Mouse (Mus musculus): ENCODE measurements around the gene Sox5. TPM values are rescaled to one million over a fixed set of nuclear protein-coding genes. Genes with fewer than 3 reads are reported as not detected.

Sox5 gene
- polyA plus RNA-seq, 1 experiment: 24.3 TPM

DNA sequence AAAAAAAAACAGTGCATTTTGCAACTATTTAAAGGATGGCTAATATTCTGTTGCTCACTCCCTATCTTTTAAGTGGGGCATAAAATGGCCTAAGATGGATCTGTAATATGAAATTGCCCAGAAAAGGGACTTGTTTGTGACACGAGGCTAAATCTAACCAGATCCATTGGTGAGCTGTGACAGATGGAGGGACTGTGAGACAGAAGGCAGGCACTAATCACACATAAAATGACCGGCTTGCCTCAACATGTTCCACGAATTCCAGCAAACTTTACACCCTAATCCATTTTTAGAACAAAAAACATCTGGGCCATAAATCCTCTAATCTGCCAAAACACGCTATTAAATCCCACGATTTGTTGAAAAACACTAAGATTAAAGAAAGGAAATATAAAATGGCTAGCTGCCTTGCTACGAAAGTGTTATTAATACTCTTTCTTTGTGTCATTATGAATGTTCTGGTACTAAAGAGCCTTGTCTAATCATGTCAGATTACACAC lies 919.1 kb downstream of the Sox5 start:
- TF ChIP-seq POLR2A (IDR thresholded peaks at IDR 0.05; ENCODE audit: extremely low read depth, insufficient read depth, low read length) (no peak), CTCF (IDR thresholded peaks at IDR 0.05; ENCODE audit: extremely low read depth, insufficient read depth, low read length) (no peak)
- Histone ChIP-seq H3K4me3 (ENCODE audit: insufficient read depth, low read length) (no peak overlapping the region), H3K27ac (ENCODE audit: insufficient read depth, low read length) (no peak overlapping the region), H3K4me1 (ENCODE audit: control insufficient read depth, insufficient read depth, low read length) (peaks cover 3% of the 10 kb centered on the region; the same call in 1 of the 2 replicates)

DNA sequence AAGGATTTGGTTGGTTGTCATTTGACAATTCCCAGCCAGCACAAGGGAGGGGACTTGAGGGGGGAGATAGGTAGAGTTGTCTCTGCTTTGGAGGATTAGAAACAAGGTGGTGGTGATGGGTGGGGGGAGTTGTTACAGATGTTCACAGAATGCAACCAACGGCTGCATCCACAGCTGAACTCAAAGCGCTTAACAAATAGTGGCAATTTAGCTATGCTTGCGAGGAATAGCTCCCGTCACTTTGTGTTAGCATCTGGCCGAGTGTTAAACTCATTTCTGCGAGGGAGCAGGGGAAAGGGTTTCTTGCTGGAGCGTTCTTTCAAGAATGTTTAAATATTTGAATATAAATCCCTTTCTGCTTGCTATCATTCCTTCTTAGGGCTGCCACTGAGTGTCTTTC lies 921.7 kb downstream of the Sox5 start:
- TF ChIP-seq POLR2A (IDR thresholded peaks at IDR 0.05; ENCODE audit: extremely low read depth, insufficient read depth, low read length): no peak
- TF ChIP-seq CTCF (IDR thresholded peaks at IDR 0.05; ENCODE audit: extremely low read depth, insufficient read depth, low read length): no peak
- H3K4me1 ChIP-seq (ENCODE audit: control insufficient read depth, insufficient read depth, low read length): peaks cover 4% of the 10 kb centered on the region
- no peak overlapping the region for H3K27ac ChIP-seq (ENCODE audit: insufficient read depth, low read length)
- no peak overlapping the region for H3K4me3 ChIP-seq (ENCODE audit: insufficient read depth, low read length)

GRCm38 (mm10) chr6:143859535-143859934 lies 922.2 kb downstream of the Sox5 start:
- Histone ChIP-seq H3K27ac (ENCODE audit: insufficient read depth, low read length) (no peak overlapping the region), H3K4me1 (ENCODE audit: control insufficient read depth, insufficient read depth, low read length) (peaks cover 4% of the 10 kb centered on the region), H3K4me3 (ENCODE audit: insufficient read depth, low read length) (no peak overlapping the region)
- TF ChIP-seq POLR2A (IDR thresholded peaks at IDR 0.05; ENCODE audit: extremely low read depth, insufficient read depth, low read length): no peak
- TF ChIP-seq CTCF (IDR thresholded peaks at IDR 0.05; ENCODE audit: extremely low read depth, insufficient read depth, low read length): no peak

DNA sequence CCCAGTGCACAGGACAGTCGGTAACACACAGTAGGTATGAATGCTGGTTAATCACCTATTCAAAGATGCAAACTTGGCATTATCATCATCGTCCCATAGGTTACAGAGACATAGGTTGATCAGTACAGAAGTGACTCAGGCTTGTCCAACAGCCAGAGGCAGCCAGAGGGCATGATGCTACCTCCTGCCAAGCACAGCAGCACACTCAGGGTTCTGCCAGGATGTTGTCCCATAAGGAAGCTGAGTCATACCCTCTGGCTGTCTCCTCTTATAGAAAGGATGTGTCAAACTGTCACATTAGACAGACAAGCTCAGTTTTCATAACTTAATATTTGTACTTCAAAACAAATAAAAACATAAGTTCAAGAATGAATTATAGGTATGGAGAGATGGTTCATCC lies 923.2 kb downstream of the Sox5 start:
- TF ChIP-seq POLR2A (IDR thresholded peaks at IDR 0.05; ENCODE audit: extremely low read depth, insufficient read depth, low read length) (no peak), CTCF (IDR thresholded peaks at IDR 0.05; ENCODE audit: extremely low read depth, insufficient read depth, low read length) (no peak)
- H3K4me1 ChIP-seq (ENCODE audit: control insufficient read depth, insufficient read depth, low read length): peaks cover 4% of the 10 kb centered on the region; the same call in 1 of the 2 replicates
- H3K27ac ChIP-seq (ENCODE audit: insufficient read depth, low read length): no peak overlapping the region

GRCm38 (mm10) chr6:143857376-143857775 lies 924.4 kb downstream of the Sox5 start:
- Histone ChIP-seq H3K4me1 (ENCODE audit: control insufficient read depth, insufficient read depth, low read length) (peaks cover 4% of the 10 kb centered on the region; the same call in 1 of the 2 replicates), H3K4me3 (ENCODE audit: insufficient read depth, low read length) (no peak overlapping the region), H3K27ac (ENCODE audit: insufficient read depth, low read length) (no peak overlapping the region)
- TF ChIP-seq POLR2A (IDR thresholded peaks at IDR 0.05; ENCODE audit: extremely low read depth, insufficient read depth, low read length): no peak
- TF ChIP-seq CTCF (IDR thresholded peaks at IDR 0.05; ENCODE audit: extremely low read depth, insufficient read depth, low read length): no peak

More for the DNA sequence above, 923.2 kb downstream of the Sox5 start:
- no peak overlapping the region for H3K4me3 ChIP-seq (ENCODE audit: insufficient read depth, low read length)

- Histone ChIP-seq H3K4me3 (ENCODE audit: insufficient read depth, low read length) (no peak overlapping the region), H3K27ac (ENCODE audit: insufficient read depth, low read length) (no peak overlapping the region), H3K4me1 (ENCODE audit: control insufficient read depth, insufficient read depth, low read length) (peaks cover 4% of the 10 kb centered on the region; the same call in 1 of the 2 replicates)
- TF ChIP-seq CTCF (IDR thresholded peaks at IDR 0.05; ENCODE audit: extremely low read depth, insufficient read depth, low read length) (no peak), POLR2A (IDR thresholded peaks at IDR 0.05; ENCODE audit: extremely low read depth, insufficient read depth, low read length) (no peak)
Observed at GRCm38 (mm10) chr6:143855421-143855820, 926.4 kb downstream of the Sox5 start.

DNA sequence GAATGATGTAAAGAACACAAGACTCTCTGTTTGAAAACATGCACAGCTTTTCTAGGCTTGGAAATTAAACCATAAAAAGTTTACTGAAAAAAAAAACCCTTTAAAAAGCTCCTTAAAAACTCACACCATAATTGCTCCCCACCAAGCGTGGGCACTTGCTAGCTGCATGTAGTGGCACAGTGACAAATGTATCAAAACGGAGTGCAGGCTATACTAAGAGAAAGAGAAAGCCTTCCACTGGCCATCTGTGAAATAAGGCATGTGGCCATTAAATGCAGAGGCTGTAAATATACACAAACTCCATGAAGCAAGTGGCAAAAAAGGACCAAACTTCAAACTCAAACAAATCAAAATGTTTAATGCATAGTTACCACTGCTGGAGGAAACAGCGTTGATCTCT lies 927.7 kb downstream of the Sox5 start:
- Histone ChIP-seq H3K27ac (ENCODE audit: insufficient read depth, low read length) (no peak overlapping the region), H3K4me1 (ENCODE audit: control insufficient read depth, insufficient read depth, low read length) (peaks cover 5% of the 10 kb centered on the region; the same call in 1 of the 2 replicates)

GRCm38 (mm10) chr6:143845761-143846160 lies 936.0 kb downstream of the Sox5 start:
- H3K27ac ChIP-seq (ENCODE audit: insufficient read depth, low read length): no peak overlapping the region
- H3K4me3 ChIP-seq (ENCODE audit: insufficient read depth, low read length): no peak overlapping the region
- TF ChIP-seq CTCF (IDR thresholded peaks at IDR 0.05; ENCODE audit: extremely low read depth, insufficient read depth, low read length) (no peak), POLR2A (IDR thresholded peaks at IDR 0.05; ENCODE audit: extremely low read depth, insufficient read depth, low read length) (no peak)
- H3K4me1 ChIP-seq (ENCODE audit: control insufficient read depth, insufficient read depth, low read length): peaks cover 2% of the 10 kb centered on the region; the same call in 1 of the 2 replicates

More for the DNA sequence above, 927.7 kb downstream of the Sox5 start:
- H3K4me3 ChIP-seq (ENCODE audit: insufficient read depth, low read length): no peak overlapping the region
- TF ChIP-seq POLR2A (IDR thresholded peaks at IDR 0.05; ENCODE audit: extremely low read depth, insufficient read depth, low read length) (no peak), CTCF (IDR thresholded peaks at IDR 0.05; ENCODE audit: extremely low read depth, insufficient read depth, low read length) (no peak)

DNA sequence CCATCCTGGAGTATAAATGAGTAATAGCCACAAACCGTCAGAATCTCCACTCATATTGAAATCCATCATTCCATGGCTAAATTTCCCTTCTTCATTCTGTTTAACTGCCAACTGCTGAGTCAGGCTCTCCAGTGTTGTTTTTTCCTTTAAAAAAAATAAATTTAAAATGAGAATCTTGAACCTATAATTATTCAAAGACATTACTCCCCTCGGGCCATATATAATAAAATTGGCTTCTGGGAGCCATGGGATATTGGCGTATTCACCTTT lies 937.1 kb downstream of the Sox5 start:
- H3K27ac ChIP-seq (ENCODE audit: insufficient read depth, low read length): no peak overlapping the region
- H3K4me3 ChIP-seq (ENCODE audit: insufficient read depth, low read length): no peak overlapping the region
- TF ChIP-seq CTCF (IDR thresholded peaks at IDR 0.05; ENCODE audit: extremely low read depth, insufficient read depth, low read length) (no peak), POLR2A (IDR thresholded peaks at IDR 0.05; ENCODE audit: extremely low read depth, insufficient read depth, low read length) (no peak)
- H3K4me1 ChIP-seq (ENCODE audit: control insufficient read depth, insufficient read depth, low read length): peaks cover under 1% of the 10 kb centered on the region; the same call in 1 of the 2 replicates

GRCm38 (mm10) chr6:143843933-143844700 lies 937.7 kb downstream of the Sox5 start:
- H3K4me3 ChIP-seq (ENCODE audit: insufficient read depth, low read length): no peak overlapping the region
- TF ChIP-seq CTCF (IDR thresholded peaks at IDR 0.05; ENCODE audit: extremely low read depth, insufficient read depth, low read length): no peak
- TF ChIP-seq POLR2A (IDR thresholded peaks at IDR 0.05; ENCODE audit: extremely low read depth, insufficient read depth, low read length): no peak
- H3K4me1 ChIP-seq (ENCODE audit: control insufficient read depth, insufficient read depth, low read length): no peaks in the 10 kb centered on the region; the same call in 1 of the 2 replicates
- H3K27ac ChIP-seq (ENCODE audit: insufficient read depth, low read length): no peak overlapping the region

All from cortical plate, adult 2 months (tissue).